Mouse (Mus musculus) urinary bladder, postnatal 10 days (tissue): ENCODE measurements around the gene Vdr.

ENCODE experiments used
- DNase-seq: peaks from one replicate; pipeline ENCODE4 v3.0.0; 2022; ENCODE audit warnings: low spot score

Gene Vdr

GRCm38 (mm10) chr15:97829432-97829831 is 81.0 kb downstream of the Vdr start:
- DNase-seq = no peak

- DNase-seq = no peak
Observed at GRCm38 (mm10) chr15:97828901-97829338, 81.5 kb downstream of the Vdr start.

- DNase-seq = no peak
Observed at GRCm38 (mm10) chr15:97828221-97828842, 82.1 kb downstream of the Vdr start.

DNA sequence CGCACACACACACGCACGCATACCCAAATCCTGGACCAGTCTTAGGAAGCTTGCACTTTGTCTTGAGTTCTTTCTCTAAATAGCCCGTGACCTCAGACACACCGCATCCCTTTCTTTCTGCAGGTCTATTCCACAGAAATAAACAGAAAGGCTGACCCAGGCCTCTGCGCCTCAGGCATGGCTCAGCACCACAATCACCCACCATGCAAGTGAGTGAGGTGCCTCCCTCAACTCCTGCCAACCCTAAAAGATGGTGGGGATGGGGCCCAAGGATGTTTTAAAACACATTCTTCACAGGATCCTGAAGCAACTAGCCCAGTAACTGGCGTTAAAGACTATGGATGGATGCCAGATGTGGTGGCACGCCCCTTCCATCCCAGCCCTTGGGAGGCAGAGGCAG is 83.0 kb downstream of the Vdr start:
- no peak for DNase-seq

- no peak for DNase-seq
Observed at GRCm38 (mm10) chr15:97826588-97827261, 83.7 kb downstream of the Vdr start.

GRCm38 (mm10) chr15:97825941-97826587 is 84.4 kb downstream of the Vdr start:
- DNase-seq = no peak

DNA sequence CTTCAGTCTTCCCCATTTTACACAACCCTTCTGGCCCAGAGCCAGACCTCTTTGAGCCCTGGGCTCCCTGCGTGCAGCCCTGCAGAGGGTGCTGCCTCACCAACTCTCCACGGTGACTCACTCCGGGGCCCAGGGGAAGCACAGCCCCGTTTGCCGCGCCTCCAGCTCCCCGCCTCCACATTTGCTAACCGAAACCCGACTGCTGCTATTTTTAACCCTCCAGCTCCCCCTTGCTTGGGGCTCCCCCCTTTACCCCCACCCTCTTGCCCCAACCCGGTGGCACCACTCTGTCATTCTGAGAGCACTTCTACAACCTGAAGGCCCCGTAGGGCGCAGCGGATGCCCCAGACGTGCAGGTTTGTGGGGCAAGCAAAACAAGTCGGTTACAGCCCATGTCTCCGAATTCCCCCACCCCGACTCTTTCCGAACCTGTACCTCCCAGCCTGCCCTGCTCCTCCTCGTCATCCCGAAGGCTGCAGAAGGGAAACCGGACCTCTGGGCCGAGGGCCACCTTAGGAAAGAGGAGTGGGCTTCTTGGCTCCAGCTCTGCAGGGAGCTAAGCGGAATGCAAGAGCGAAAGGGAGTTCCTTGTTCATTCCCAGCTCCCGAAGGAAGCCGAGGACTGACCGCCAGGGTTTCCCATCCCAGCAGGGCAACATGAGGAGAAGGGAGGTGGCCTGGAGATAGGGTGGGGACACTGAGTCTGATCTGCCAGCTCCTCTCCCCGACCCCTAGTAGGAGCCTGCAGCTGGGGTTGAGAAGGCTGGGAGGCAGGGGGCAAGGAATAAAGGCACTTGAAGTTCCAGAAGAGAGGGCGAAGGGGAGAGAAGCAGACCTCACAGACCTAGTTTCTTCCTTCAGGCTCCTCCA is 85.1 kb downstream of the Vdr start:
- peak; percentile 49 for DNase-seq

GRCm38 (mm10) chr15:97824042-97824441 is 86.4 kb downstream of the Vdr start:
- no peak for DNase-seq

- no peak for DNase-seq
Observed at GRCm38 (mm10) chr15:97823479-97823878, 87.0 kb downstream of the Vdr start.

DNA sequence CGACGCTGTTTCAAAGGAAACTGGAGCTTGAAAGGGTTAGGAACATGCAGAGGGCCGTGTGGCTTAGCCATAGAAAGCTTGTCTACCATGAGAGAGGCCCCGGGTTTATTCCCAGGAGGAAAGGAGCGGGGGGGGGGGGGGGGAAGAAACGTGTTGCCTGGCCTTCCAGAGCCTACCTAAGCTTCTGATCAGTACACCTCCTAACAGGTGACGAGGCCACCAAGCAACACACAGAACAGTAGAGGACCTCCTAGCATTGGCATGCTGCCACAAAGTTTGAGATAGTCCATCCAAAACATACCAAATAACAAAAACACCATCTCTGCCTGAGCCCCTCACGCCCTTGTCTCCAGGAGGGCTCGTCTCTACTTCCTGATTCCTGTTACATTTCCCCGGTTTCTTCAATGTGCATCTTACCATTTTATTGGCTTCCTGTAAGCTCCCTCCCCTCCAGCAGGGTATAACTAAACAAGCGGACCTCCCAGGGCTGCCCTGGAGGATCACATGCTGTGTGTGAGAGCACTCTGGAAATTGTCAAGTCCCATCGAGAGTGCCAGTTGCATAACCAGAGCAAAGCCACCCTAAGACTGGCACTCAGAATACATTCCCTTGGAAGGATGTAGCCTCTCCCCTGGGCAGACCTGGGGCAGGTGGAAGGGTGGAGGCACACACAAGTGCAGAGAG is 87.7 kb downstream of the Vdr start:
- no peak for DNase-seq

GRCm38 (mm10) chr15:97821983-97822363 is 88.5 kb downstream of the Vdr start:
- no peak for DNase-seq

DNA sequence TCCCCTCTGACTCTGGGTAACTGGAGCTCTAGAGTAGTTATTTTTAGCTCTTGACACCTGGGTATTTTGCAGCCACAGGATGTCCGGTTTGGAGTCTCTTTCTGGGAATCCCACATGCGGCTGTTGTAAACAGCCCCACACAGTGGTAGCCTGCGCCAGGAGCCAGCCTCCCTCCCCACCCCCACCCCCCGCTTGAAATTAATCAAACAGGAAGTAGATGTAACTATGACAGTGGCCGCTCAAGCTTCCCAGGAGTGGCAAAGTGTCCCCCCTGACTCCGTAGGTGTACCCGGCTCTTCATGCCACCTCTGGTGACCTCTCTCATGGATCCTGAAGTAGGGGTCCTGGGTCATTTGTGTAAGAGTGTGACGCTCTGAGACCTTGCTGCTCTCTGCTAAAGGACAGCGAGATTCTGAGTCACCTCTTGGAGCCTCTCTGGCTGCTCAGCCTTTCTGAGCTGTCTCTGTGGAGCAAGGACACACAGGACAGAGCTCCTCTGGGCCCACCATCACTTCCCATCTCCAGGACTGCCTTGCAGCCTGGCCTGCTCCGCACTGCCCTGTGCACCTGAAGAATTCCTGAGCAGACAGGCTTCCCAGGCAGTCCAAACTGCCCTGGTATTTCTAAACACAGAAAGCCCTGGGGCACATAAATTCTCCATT is 89.0 kb downstream of the Vdr start:
- no peak for DNase-seq

DNA sequence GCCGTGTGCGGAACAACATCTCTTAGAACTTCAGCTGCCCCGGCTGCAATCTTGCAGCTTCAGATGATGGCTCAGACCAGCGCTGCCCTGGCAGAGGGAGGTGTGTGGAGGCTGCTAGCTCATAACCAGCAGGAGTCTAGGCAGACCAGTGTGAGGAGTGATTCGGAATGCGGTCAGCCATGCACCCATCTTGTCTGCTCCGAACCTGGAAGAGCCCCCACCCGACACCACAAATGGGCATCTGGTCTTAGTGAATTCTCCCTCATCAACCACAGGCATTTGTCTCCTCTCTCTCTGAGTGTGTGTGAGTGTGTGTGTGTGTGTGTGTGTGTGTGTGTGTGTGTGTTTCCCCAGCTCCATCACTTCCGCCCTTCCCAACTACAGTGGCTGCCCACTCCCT is 90.5 kb downstream of the Vdr start:
- no peak for DNase-seq

DNA sequence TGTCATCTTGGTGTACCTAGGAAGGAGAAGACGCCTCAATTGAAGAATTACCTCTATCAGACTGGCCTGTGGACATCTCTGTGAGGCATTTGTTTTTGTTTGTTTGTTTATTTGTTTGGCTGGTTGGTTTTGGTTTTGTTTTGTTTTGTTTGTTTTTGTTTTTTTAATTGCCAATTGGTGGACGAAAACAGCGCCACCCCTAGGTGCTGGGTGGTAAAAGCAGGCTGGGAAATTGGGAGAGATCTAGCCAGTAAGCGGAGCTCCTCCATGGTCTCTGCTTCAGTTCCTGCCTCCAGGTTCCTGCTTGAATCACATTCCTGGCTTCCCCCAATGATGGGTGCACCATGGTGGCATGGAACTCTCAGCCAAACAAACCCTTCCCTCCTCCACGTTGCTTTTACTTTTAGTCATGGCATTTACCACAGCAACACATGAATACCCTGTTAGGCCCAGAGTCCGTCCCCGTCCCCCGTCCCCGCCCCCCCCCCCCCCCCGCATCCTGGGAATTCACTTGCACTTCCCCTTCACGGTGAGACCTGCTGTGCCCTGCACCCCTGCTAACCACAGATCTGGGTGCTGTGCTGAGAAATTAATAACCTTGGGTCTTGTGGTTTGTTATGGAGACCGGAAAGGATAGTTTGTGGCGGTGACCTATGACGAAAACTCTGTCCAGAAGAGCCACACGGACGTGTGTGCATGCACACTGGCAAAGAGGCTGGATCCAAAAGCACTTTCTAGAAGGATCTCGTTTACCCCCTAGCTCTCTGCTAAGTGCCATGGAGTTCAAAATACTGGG is 94.0 kb downstream of the Vdr start:
- no peak for DNase-seq

- DNase-seq = no peak
Observed at GRCm38 (mm10) chr15:97815254-97815653, 95.2 kb downstream of the Vdr start.

GRCm38 (mm10) chr15:97814703-97815102 is 95.7 kb downstream of the Vdr start:
- no peak for DNase-seq

DNA sequence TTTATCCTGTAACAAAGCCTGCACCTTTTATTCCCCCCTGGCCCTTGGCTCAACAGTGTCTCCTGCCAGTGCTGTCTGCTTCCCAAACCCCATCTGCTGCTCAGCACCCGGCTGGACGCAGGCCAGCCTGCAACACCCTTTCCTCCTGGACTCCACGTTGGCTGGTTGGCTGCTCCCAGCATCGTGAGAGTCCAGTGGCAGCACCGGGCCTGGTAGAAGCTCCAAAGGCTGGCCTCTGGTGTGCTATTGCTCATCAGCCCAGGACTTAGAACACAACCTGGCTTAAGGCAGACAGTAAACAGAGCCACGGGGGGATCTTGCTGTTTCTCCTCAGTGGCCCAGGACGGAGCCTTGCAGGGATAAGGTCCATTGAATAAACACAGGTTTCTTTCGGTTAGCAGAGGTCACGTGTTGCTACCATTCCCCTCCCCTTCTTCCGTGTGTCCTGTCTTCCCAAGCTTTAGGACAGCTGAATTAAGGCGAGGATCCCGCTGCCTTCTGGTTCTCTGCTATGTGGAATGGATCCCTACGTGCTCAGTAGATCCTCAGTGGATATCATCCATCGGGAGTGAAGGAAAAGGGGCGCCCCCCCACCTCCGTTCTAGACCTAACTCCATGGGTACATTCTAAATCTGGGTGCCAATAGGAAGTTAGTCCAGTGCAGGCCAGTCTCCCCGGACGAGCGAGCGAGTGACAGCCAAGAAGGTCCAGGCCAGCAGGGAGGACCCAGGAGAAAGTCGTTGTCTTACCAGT is 96.8 kb downstream of the Vdr start:
- DNase-seq = no peak

DNA sequence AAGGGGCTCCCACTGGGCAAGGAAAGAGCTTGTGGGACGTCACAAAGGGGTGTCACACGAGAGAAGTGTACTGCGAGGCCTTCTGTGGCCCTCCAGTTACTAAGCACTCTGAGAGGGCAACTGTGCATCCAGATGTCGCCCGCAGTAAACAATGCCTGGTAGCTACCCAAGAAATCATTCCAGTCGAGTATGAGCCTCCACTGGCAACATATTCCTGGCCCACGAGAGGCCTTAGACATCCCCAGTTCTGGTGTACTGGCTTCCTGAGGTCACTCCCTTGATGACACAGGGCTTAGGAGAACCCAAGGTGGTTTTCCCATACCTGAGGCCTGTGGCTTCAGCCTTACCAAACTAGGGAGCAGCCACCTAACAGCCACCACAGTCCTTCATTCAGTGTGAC is 97.6 kb downstream of the Vdr start:
- DNase-seq = no peak

DNA sequence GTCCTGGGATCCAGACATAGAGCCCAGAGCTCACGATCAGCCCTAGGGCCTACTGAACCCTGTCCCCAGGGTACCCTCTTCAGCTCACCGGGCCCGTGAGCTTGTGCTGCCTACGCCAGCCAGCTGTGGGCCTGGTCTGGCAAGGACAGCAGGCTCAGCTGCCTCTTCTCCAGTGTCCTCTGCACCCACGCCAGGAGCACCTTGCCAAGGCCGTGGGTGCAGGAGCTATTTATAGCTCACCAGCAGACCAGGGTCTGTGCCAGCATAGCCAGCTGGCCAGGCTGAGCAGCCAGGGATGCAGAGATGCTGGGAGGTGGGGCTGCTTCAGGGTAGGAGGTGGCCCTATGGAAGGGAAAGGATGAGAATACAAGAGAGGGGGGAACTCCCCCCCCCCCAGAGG is 98.3 kb downstream of the Vdr start:
- no peak for DNase-seq

DNA sequence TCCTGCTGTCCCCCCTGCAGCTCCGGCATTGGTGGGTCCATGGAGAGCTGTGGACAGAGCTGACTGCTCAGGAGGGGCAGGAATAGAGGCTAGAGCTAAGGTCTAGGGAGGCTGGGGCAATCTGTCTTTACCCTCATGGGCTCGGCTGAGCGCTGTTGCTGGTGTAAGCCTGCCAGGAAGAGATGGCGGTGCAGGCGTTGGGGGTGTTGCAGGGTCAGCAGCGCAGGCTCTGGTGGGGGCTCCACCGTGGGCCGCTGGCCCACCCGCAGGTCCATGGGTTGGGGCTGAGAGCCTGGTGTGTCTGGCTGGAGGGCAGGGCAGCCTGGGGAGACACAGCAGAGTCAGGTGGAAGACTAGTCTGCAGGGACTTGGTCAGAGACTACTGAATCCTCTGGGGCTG is 99.1 kb downstream of the Vdr start:
- no peak for DNase-seq
